Mouse (Mus musculus) ES-E14 (cell line): Measurements from ENCODE around the gene Pacrg. TPM values are rescaled to one million over a fixed set of nuclear protein-coding genes. Genes with fewer than 3 reads are reported as not detected.

ENCODE experiments used
- DNase-seq: peaks from one replicate; pipeline ENCODE4 v3.0.0-alpha.2; 2013; ENCODE audit warnings: low read depth, low spot score
- H3K27ac ChIP-seq: 2 replicates; pipeline ENCODE4 v1.5.1; 2012; ENCODE audit warnings: low read depth, mild to moderate bottlenecking, low read length, moderate library complexity, mixed read lengths; ENCODE audit not compliant: poor library complexity, insufficient read depth, severe bottlenecking
- H3K36me3 ChIP-seq: 2 replicates; pipeline ENCODE4 v1.6.1; 2012; ENCODE audit warnings: mild to moderate bottlenecking, low read length, moderate library complexity, mixed read lengths; ENCODE audit not compliant: control insufficient read depth, poor library complexity, insufficient read depth, severe bottlenecking
- H3K4me1 ChIP-seq, 2 experiments: fragments of 150-350 bp in 1 of 2; sonication (generic) in 1 of 2; 2 replicates each; pipeline ENCODE4 v1.6.1; 2012; ENCODE audit warnings: low read length in 2 of 2, mild to moderate bottlenecking in 1 of 2, mixed read lengths in 1 of 2; ENCODE audit not compliant: control insufficient read depth in 2 of 2, insufficient read depth in 2 of 2, poor library complexity in 1 of 2
- H3K4me3 ChIP-seq, 2 experiments: fragments of 150-350 bp in 1 of 2; sonication (generic) in 1 of 2; 2 replicates each; pipeline ENCODE4 v1.5.1; 2012; ENCODE audit warnings: low read length in 2 of 2, low read depth in 1 of 2, mild to moderate bottlenecking in 1 of 2, mixed read lengths in 1 of 2; ENCODE audit not compliant: insufficient read depth in 1 of 2, poor library complexity in 1 of 2, severe bottlenecking in 1 of 2
- H3K9ac ChIP-seq: 2 replicates; pipeline ENCODE4 v1.6.1; 2012; ENCODE audit warnings: low read depth, mild to moderate bottlenecking, low read length, mixed read lengths; ENCODE audit not compliant: poor library complexity, insufficient read depth, severe bottlenecking
- H3K9me3 ChIP-seq: fragments of 150-350 bp; sonication (generic); 2 replicates; pipeline ENCODE4 v1.6.1; 2012; ENCODE audit warnings: low read depth, mild to moderate bottlenecking, low read length; ENCODE audit not compliant: control insufficient read depth, insufficient read depth
- CHD2 ChIP-seq: IDR thresholded peaks from 2 replicates; pipeline ENCODE4 v1.6.1; 2014; ENCODE audit warnings: mild to moderate bottlenecking, low read depth, low read length, inconsistent platforms
- HCFC1 ChIP-seq: IDR thresholded peaks from 2 replicates; pipeline ENCODE4 v1.6.1; 2012; ENCODE audit warnings: low read length, inconsistent platforms, borderline replicate concordance; ENCODE audit not compliant: insufficient read depth
- MAFK ChIP-seq: IDR thresholded peaks from 2 replicates; pipeline ENCODE4 v1.6.1; 2014; ENCODE audit warnings: mild to moderate bottlenecking, low read depth, low read length, inconsistent platforms; ENCODE audit not compliant: insufficient read depth
- ZC3H11A ChIP-seq: IDR thresholded peaks from 2 replicates; pipeline ENCODE4 v1.6.1; 2012; ENCODE audit warnings: low read depth, mild to moderate bottlenecking, inconsistent platforms, low read length, borderline replicate concordance
- ZNF384 ChIP-seq: IDR thresholded peaks from 2 replicates; pipeline ENCODE4 v1.6.1; 2012; ENCODE audit warnings: low read depth, low read length, inconsistent platforms
- in situ Hi-C, 2 experiments: fragments of 600-800 bp; cut with MboI; formaldehyde crosslinking; loops; one replicate each; pipeline ENCODE4 v1.15.1; 2025; ENCODE audit warnings: low sequenced_read_pairs in 2 of 2, inconsistent platforms in 1 of 2; ENCODE audit not compliant: unreplicated experiment in 2 of 2
- total RNA-seq: library from RNA; depleted of rRNA; stranded (reverse); fragments of 300-350 nt; gene quantifications from 2 replicates; pipeline ENCODE4 v1.2.3, GENCODE M21; 2012

The Pacrg gene
- total RNA-seq, 1 experiment: 0.27 TPM

DNA sequence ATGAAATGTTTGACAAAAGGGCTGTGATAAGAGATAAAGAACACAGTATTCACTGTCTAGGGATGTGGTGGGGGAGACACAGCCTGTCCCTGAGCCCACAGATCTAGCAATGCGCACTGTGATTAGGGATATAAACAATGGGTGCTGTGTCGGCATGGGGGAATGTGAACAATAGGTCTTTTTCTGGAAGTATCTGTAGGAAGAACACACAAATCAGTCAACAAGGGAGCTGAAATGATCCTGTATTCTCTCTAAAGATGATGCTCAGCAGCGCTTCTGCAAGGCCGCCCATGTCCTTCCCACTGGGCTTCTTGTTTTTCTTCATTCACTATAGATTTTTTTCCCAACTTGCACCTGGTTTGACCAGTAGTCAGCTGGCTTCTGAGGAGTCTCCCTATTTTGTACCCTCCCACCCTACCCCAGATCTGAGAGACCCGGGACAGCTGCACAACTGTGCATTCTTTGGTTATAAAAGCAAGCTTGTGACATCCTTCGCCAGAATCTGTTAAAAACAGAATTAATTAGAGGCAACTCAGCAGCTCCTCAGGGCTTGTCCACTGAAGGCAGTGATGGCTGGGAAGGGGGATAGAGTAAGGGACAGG lies 356.1 kb downstream of the Pacrg start:
- in situ Hi-C loops: no loop called here

DNA sequence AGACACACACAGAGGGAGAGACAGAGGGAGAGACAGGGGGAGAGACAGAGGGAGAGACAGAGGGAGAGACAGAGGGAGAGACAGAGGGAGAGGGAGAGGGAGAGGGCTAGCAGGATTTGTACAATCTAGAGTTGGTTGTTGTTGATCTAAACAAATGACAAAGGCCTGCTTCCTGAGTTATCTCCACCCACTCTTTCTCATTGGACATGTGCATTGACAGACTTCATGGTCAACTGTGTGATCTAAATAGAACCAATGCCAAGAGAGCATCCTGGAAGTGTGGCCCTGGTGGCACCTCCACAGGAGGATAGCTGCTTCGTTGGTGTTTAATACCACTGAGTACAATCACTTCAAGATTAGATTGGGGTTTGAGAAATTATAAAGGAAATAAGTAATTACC lies 359.0 kb downstream of the Pacrg start:
- Histone ChIP-seq H3K9ac (no peak overlapping the region), H3K36me3 (no peaks in the 10 kb centered on the region), H3K4me3 (no peak overlapping the region), H3K9me3 (no peaks in the 10 kb centered on the region), H3K4me1 (no peaks in the 10 kb centered on the region), H3K27ac (no peak overlapping the region)
- in situ Hi-C loops: no loop called here
- TF ChIP-seq HCFC1 (no peak), ZC3H11A (no peak), CHD2 (no peak), ZNF384 (no peak), MAFK (no peak)
- no peak for DNase-seq

More for the DNA sequence above, 356.1 kb downstream of the Pacrg start:
- Histone ChIP-seq H3K36me3 (no peaks in the 10 kb centered on the region), H3K9me3 (no peaks in the 10 kb centered on the region), H3K27ac (no peak overlapping the region), H3K9ac (no peak overlapping the region), H3K4me3 (no peak overlapping the region), H3K4me1 (no peaks in the 10 kb centered on the region)
- TF ChIP-seq MAFK: no peak
- no peak for TF ChIP-seq HCFC1
- TF ChIP-seq ZNF384: no peak
- no peak for TF ChIP-seq CHD2
- no peak for TF ChIP-seq ZC3H11A
- DNase-seq: no peak

DNA sequence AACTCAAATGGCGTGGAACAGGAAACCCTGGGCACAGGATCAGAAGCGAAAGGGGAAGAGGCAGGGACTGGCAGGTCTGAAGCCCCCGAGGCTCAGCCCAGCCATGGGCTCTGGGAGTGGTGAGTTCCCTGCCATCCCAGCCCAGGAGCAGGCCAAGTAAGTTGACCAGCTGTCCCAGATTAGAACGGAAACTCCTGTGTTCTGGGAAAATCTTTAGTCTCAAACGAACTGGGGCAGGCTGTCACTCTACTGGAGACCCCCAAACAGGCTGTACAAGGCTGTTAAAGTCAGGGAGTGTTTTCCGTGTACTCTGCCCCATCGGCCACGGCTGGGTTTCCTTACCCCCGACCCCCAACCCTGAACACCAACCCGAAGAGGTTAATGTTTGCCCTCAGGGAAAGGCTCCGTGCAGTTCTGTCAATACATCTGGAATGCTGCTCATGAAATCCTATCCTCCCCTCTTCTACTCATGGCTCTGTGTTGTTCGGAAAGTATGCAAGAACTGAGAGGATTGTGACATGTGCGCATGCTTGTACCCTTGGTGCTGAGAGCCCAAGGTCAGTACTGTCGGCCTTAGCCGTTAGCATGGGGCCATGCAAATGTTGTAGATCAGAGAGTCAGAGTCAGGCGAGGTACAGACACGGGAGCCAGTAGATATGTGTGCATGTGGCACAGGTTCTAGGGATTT lies 360.9 kb downstream of the Pacrg start:
- Histone ChIP-seq H3K9ac (no peak overlapping the region), H3K4me3 (no peak overlapping the region), H3K27ac (no peak overlapping the region), H3K9me3 (no peaks in the 10 kb centered on the region), H3K36me3 (no peaks in the 10 kb centered on the region), H3K4me1 (no peaks in the 10 kb centered on the region; a peak in 1 of 4 replicates)
- in situ Hi-C loops: no loop called here
- no peak for DNase-seq
- no peak for TF ChIP-seq HCFC1
- TF ChIP-seq MAFK: no peak
- TF ChIP-seq CHD2: no peak
- no peak for TF ChIP-seq ZC3H11A
- no peak for TF ChIP-seq ZNF384

DNA sequence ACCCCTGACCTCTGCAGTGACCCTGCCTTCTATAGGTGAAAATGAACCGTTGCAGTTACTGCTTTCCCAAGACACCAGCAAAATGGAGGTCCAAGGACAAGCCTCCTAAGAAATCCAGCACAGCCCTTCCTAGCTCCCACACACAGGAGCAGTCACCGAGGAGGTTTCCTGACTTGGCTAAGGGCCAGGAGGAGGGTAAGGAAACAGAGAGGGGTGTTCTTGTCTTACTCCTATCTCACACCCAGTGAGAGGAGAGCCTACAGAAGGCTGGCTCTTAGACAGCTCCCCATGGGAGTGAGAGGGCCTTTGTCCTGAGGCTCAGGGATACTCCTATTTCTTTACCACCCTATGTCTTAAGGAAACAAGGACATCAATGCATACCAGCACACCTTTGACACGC lies 361.7 kb downstream of the Pacrg start:
- in situ Hi-C loops: no loop called here
- TF ChIP-seq ZC3H11A (no peak), CHD2 (no peak), MAFK (no peak), ZNF384 (no peak), HCFC1 (no peak)
- H3K4me1 ChIP-seq: no peaks in the 10 kb centered on the region; a peak in 1 of 4 replicates
- H3K9me3 ChIP-seq: no peaks in the 10 kb centered on the region
- H3K9ac ChIP-seq: no peak overlapping the region
- no peak for DNase-seq
- H3K27ac ChIP-seq: no peak overlapping the region
- H3K4me3 ChIP-seq: no peak overlapping the region
- H3K36me3 ChIP-seq: no peaks in the 10 kb centered on the region

DNA sequence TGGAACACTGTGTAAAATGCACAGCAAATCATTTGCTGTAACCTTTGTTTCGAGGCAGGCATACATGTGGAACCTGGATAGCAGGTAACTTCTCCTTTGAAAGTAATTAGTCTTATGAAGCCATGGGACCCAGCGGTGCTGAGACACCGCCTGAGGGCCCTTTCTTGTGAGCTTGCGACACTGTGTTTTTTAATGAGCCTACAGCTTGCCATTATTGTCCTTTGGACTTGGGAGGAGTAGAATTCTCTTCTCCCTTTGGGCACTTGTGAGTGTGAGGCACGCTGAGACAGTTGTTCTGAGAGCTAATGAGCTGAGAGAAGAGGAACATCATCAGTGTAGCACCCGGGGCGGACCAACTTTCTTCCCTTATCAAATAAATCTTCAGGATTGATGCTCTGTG lies 363.3 kb downstream of the Pacrg start:
- in situ Hi-C loops: no loop called here
- no peaks in the 10 kb centered on the region; a peak in 1 of 4 replicates for H3K4me1 ChIP-seq
- H3K27ac ChIP-seq: no peak overlapping the region
- TF ChIP-seq CHD2 (no peak), HCFC1 (no peak), ZNF384 (no peak), ZC3H11A (no peak), MAFK (no peak)
- no peak overlapping the region for H3K4me3 ChIP-seq
- DNase-seq: no peak
- H3K9ac ChIP-seq: no peak overlapping the region
- no peaks in the 10 kb centered on the region for H3K36me3 ChIP-seq
- no peaks in the 10 kb centered on the region for H3K9me3 ChIP-seq
